Mouse (Mus musculus): ENCODE results near the gene Diablo.
"Not testable (repeated sequence)": the region's sequence is repeated elsewhere in the genome, so short reads cannot be mapped to it uniquely, and the experiment has no call there.

Gene Diablo

DNA sequence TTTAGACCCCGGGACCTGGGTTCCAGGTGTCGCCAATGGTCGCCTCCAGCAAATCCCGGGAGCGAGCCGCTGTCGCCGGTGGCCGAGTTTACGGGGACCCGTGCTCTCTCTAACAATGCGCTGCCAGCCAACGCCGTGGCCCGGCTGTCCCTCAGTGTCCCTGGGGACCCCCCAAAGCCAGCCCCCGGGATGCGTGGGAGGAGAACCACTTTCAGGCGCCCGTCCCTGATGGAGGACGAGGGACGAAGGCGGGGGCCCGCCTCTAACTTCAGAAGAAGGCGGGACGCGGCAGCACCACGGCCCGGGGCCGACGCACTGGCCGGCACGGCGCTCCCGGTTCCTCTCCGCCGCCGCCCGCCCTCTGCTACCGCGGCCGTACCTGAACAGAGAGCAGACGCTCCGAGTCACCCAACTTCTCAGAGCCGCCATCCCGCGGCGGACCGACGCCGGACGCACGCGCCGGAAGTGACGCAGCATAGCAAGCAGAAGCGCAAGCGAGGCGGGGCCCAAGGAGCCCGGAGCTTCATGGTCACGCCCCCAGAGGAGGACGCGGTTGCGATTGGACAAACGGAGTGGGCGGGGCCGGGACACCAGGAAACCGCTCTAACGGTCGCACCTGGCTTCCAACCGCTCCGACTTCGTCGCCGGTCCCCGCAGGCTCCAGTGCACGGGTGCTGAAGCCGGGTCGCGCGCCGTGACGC, at the start of gene Diablo:
Gene Diablo (minus strand): TSS at position 485 of the 701 bp plus-strand sequence.
- DNase-seq (ENCODE audit: low spot score in 2 of 2) = peak; percentile 98 to 99

DNA sequence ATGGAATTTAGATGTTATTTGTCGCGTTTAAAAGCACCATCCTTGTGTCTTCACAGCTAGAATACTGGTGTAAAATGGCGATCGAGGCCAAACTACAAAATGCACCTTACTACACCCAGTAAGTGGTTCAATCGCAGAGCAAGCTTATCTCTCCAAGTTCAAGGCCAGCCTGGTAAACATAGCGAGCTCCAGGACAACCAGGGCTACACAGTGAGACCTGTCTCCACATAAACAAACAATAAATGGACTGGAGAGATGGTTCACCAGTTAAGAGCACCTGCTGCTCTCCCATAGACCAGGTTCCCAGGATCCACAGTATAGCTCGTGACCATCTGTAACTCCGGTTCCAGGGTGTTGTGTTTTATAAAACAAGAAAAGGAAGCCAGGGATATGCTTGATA, 49.4 kb upstream of the Diablo start:
- DNase-seq (ENCODE audit: low spot score in 2 of 2) = no peak

DNA sequence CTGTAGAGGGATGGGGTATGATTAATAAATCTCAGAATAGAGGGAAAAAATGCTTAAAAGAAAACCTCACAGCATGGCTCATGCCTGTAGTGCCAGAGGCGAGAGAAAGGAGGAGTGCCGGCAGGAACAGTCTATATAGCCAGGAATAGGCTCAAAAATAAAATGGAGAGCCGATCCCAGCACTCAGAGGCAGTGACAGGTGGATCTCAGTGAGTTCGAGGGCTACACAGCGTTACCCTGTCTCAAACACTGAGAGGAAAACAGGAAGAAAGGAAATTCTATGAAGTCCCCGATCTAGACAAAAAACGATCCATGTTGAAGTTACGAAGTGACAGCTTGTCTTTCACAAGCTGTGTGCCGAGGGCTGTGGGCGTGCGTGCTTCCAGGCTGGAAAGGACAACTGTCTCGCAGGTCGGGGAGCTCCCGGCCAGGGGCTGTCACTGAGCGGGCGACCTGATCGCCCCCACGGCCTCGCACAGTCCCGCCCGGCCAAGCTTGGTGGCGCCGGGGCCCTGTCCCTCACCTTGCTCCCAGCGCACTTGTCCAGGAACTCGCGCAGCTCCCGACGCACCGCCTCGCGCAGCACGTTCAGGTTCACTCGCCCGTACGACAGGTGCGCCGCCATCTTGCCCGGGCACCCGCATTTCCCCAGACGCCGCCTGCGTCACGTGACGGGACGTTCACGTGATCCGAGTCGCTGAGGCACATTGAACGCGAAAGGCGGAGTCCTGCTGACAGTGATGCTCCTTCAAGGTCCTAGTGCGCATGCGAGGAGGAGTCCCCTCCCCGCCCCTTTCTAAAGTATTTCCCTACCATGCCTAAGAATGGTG, 48.6 kb upstream of the Diablo start, which contains the start of gene Vps33a:
Gene Vps33a (minus strand): TSS at position 682 of the 830 bp plus-strand sequence.
- DNase-seq (ENCODE audit: low spot score in 2 of 2) = peak; percentile 97 to 98

DNA sequence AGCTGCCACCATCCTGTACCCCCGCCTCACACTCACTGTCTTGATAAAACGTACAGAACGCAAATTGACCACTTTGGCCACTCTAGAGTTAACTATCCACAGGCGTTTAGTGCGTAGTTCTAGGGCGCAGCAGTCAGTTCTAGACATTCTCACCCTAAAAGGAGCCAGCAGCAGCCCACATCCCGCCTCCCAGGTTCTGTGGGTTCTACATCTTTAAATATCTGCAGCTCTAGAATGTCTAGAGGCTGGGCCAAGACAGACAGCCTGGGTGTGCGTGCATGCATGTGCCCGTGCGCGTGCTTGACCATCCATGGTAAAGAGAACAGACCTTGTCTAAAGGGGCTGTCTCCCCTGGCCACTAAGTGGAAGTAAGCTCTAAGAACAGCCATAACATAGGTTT, 37.2 kb upstream of the Diablo start:
- no peak for DNase-seq (ENCODE audit: low spot score in 2 of 2)

DNA sequence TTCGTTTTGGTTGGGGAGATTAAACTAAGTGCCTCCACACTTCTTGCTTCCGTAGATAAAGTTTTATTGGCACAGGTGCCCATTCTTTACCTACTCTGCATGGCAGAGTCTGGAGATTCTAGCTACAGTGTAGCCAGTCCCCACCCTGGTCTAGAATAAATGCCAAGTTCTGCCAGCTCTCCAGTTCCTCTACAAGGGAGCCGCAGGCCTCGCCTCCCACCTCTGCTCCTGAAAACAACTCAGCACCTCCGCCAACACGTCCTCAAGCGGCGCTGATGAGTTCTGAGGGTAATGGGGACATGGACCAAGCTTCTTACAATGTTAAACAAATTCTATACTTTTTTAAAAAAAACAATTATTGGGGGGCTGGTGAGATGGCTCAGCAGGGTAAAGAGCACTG, 35.6 kb upstream of the Diablo start:
- no peak for DNase-seq (ENCODE audit: low spot score in 2 of 2)

DNA sequence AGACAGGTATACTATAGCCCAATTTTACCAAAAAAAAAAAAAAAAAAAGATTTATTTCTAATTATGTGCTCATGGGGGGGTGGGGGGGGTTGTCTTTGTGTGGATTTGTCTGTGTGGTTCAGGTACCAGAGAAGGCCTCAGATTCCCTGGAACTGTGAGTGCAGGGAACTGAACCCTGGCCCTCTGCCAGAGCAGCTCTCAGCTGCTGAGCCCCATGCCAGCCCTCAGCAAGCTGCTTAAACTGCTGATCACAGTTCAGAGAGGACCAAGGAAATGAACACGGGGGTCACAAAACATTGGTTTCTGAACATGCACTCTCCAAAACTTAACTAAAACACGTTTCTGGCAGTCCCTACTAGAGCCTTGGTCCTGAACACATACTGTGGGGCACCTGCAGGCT, 32.5 kb upstream of the Diablo start:
- no peak for DNase-seq (ENCODE audit: low spot score in 2 of 2)

DNA sequence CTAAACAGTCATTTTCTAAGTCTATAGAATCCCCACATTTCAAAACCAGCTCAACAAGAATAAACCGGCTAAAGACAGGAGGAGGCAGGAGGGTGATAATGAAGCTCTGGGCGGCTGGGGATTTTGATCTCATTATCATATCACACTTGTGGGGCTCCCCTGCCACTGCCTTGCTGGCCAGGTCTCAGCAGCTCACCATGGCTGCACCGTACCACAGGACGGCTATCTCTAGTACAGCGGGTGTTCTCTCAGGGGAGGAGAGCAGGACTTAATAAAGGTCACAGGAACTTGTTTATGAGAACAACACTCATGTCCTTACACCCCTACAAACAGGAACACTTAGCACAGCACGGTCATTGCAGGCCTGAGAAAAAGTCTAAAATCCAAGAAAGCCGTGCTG, 31.7 kb upstream of the Diablo start:
- DNase-seq (ENCODE audit: low spot score in 2 of 2) = no peak

DNA sequence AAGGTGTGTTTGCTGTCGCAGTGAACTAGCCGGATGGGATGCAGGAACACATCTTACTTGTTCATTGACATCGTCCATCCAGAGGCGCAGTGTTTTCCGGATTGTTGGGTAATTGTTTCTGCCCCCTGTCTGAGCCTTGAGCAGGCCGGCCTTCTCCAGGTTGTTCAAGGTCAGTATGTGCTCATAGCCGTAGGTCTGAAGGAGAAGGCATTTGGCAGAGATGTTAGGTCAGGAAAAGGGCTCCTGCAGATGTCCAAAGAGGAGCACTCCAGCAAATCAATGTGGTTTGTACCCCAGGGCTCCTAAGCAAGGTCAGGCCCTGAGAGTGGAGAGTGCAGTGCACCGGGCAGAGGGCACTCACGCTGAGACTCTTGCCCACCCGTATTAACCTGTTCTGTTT, 9.8 kb upstream of the Diablo start:
- no peak for DNase-seq (ENCODE audit: low spot score in 2 of 2)

DNA sequence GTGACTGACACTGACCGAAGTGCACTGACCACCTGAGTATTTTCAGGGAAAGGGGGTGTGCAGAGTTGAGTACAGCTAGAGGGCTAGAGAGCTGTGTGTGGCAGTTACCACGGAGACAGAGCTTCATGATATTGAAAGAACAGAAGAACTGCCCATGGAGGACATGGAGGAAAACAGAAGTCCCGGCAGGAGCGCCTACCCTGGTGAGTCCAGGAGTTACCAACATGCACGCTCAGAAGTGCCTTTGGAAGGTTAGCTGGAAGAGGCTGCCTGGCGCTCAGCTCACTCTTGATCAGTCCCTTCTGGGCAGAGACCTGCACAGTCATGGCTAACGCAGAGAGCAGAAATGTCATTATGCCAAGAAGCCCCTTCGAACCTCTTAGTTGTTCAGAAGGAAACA, 6.1 kb upstream of the Diablo start:
- no peak for DNase-seq (ENCODE audit: low spot score in 2 of 2)

DNA sequence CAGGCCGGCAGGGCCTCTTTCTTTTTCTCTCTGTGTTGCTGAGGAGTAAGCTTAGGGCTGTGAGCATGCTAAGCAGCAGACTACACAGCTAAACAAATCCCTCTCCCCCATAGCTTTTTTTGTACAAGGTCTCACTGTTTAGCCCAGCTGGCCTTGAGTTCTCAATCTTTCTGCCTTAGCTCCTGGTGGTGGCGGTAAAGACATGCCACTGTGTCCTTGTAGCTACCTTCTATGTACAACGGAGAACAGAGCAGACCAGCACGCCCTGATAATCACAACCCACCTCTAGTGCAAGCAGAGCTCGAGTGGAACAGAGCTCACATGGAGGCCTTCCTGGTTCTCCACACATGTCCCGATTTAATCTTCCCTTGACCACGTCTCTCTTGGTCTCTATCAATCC, 4.7 kb upstream of the Diablo start:
- no peak for DNase-seq (ENCODE audit: low spot score in 2 of 2)

DNA sequence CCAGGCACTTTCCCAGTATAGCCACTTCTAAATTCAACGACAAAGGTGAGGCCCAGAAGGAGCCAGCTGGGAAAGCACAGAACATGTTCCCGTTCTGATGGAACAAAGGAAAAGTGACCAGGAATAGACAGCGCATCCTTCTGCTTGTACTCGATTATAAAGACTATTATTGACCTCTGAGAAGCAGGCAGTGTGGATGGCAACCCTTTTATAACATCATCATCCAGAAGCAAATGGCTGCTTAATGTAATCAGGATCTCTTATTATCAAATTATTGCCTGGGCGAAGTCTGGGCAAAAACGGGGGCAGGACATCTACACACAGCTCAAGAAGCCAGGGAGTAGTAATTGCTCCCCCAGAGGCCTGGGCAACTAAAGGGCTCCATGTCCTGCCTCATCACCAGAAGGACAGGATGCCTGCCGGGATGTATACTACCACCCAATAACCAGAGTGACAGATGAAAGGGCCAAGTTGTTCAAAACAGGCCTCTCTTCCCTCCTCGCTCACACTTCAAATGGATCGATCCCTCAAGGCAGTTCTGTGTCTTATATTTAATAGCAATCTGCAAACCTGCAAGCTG, 2.0 kb upstream of the Diablo start:
- no peak for DNase-seq (ENCODE audit: low spot score in 2 of 2)

DNA sequence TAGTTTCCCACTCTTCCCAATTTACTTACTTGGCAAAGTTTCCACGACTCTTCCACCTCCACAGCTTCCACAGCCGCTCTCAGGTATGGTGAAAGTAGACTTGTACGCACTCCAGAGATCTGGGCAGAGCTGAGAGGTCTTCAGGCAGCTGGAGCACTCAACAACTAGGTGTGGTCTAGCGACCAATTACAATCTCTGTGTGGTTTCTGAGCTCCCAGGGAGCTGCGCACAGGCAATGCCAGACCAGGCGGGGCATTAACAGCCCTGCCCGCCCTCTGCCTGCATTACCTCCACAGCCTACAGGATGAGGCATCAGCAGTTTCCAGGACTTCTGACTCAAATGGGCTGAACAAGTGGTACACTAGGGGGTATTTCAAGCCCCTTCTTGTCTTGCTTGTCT, 1.3 kb upstream of the Diablo start, which contains the start of gene Gm49027:
Gene Gm49027 (minus strand): TSS at position 208 of the 400 bp plus-strand sequence.
- DNase-seq (ENCODE audit: low spot score in 2 of 2) = no peak

DNA sequence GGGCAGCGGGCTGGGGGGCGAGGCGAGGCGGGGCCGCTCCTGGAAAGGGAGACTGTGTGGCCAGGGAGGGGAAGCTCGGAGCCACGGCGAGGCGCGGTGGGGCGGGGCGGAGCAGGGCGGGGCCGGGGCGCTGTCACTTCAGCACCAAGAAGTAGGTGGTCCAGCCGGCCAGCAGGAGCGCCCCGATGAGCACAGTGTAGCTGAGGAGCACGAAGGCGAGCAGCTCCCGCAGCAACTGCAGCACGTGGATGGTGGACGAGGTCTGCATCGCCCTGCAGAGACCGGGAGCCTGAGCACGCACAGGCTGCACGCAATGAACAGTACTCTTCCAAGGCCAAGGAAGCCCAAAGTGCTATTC, 396 bp upstream of the Diablo start:
- DNase-seq (ENCODE audit: low spot score in 2 of 2) = no peak

DNA sequence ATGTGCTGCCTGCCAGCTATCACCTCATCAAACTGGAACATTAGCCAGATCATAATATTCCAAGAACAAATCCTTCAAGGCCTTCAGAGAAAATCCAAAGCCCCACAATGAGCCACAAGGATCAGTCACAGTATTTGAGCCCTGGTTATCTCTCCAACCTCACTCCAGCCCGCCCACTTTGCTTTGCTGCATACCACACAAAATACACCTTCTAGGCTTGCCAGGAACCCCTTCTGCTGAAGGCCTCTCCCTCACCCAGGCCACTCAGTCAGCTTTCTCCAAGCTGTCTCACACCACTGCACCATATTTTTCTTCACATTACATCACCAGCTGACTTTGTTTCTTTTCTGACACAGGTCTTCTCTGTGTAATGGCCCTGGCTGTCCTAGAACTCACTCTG, 1.8 kb downstream of the Diablo start:
- DNase-seq (ENCODE audit: low spot score in 2 of 2) = no peak

DNA sequence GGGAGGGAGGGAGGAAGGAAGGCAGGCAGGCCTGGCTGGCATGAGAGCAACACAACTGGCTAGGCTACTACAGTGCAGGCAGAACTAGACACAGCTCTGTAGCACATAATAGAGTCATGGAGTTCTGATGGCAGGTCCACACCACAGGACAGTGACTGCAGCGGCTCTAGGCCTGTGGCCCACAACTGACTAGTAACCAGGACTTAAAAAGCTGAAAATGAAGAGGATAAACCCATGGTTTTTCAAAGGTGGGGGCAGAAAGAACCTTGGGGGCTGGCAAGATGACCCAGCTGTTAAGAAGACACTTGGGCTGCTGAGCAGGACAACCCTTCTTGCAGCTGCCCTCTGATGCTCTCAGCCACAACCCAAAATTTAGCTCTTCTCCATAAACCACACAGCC, 2.4 kb downstream of the Diablo start:
- DNase-seq (ENCODE audit: low spot score in 2 of 2) = no peak

DNA sequence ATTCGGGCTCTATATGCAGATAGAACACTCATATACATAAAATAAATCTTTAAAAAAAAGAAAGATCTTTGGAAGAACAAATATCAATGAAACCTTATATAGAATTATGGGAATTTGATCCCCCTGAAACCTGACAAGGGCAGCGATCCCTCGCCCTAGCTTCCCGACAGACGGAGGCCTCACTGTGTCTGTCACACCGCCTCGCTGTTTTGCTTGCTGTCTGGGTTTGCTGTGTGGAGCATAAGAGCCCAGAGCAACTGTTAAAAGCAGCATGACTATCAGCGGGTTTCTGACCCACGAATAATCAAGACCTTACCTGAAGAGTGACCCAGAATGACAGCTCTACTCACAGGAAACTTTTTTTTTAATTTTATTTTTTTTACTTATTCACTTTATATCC, 3.3 kb downstream of the Diablo start:
- DNase-seq (ENCODE audit: low spot score in 2 of 2) = no peak

DNA sequence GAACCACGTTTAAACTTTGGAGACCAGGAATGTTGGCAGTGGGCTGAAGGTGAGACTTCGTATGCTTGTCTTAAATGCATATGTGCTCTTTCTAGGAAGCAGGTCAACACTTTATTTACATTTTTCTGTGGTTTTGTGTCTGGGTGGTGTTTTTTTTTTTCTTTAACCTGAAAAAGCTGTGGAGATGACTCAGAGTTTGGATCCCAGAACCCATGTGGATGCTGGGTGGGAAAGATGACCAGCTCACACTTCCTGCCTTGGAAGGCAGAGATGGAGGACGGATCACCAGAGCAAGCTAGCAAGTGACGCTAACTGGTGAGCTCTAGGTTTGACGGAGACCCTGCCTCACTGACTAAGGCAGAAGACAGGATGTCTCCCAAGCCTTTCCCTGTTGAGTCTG, 9.1 kb downstream of the Diablo start:
- DNase-seq (ENCODE audit: low spot score in 2 of 2) = no peak

DNA sequence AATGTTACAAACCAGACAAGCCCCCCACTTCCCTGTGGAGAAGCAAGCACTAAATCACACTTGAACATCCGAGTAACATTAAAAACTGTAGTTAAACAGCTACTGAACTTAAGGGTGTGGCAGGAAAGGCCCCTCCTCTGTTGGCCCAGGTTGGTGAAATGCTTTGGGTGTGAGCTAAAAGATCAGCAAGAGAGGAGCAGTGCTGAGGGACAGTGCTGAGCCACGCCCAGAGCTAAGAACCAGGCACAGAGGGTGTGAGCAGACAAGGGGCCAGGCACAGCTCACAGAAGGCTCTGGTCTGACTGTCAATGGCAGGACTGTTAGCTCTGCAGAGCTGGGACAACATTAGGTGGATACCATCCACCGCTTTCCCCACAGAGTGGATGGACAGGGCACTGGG, 11.9 kb downstream of the Diablo start:
- no peak for DNase-seq (ENCODE audit: low spot score in 2 of 2)

DNA sequence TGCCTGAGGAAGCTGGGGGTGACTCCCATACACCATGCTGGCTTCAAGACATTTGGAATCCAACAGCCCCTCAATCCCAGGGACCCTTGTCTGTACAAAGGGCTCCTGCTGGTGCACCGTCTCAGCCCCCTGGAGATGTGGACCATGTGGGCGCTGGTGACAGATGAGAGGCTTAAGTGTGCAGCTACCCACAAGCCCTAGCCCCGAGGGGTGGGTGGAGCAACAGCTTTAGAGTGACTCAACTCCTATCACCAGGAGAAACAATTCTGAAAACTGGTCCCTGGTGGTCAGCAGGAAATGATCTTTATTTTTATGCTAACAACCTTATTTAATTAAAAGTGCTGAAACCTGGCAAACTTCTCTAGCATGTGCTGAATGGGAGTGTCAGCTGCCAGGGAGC, 12.6 kb downstream of the Diablo start:
- DNase-seq (ENCODE audit: low spot score in 2 of 2) = not testable (repeated sequence)

DNA sequence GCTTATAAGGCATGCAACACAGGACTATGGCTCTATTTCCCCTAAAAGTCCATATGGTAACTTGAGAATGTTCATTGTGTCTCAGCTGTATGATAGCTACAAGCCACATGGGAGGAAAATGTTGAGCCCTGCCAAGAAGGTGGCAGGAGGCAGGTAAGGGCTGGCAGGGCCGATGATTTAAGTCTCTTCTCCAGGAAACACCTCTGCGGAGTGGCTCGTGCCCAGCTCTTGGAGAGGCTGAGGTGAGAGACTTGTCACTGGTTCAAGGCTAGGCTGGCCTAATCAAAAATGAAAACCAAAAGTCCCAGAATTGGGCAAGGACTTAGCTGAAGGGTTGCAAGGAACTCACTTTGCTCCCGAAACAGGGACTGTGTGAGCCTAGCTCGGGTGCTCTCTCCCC, 13.8 kb downstream of the Diablo start, which contains the start of gene B3gnt4:
Gene B3gnt4 (plus strand): TSS at position 301 of the 400 bp plus-strand sequence.
- no peak for DNase-seq (ENCODE audit: low spot score in 2 of 2)

DNA sequence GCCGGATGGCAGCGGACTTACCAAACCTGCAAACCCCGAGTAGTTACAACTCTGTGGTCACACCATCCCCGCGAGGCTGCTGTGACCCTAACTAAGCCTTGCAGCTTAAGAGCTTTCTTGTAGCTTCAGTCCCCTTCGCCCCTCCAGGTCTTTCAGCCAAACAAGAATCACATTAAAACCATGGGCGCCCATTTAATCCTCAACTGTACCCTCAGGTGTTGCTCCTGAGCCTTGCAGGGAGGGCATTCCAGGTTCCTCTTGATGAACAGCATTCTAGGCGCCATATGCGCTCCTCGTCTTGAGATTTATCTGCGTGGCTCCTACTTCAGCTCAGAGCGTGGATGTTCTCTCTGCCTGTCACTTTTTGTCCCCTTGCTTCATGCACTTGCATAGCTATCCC, 15.1 kb downstream of the Diablo start:
- DNase-seq (ENCODE audit: low spot score in 2 of 2) = no peak

DNA sequence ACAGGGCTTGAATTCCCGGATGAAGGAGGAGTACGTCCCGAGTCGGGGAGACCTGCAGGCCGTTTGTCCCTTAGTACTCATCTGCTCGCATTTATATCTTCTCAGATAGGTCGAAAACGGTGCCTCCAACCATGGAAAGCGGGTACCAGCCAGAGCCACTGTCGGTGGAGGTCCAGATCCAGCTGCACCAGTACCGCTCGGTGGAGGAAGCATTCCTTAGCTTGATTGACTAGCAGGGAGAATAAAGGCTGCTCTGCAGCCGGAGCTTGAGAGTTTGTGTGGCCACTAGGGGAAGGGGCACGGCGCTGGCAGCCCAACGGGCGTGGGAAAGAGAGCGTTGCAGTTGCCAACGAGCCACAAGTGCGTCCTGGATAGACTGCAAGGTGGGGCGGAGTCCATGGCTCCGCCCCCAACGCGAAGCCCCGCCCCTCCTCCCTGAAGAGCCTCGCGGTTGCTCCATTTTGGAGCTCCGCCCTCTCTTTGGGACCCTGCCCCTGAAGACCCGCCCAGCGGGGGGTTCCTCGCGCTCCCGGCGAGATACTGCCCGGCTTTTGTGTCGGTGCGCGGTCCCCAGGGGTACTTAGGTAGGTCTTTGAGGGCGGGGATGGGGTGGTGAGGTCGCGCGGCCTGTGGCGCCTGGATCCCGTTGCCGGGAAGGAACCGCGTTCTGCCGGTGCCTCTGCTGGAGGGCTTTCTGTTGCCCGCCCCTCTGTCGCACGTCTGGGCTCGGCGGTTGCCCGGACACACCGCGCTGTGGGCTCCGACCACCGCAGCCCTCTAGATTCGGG, 15.8 kb downstream of the Diablo start:
- DNase-seq (ENCODE audit: low spot score in 2 of 2) = peak; percentile 62 to 64
